Mouse (Mus musculus) left cerebral cortex, postnatal 14 days (tissue): ENCODE results near the gene Apoc1. TPM values are rescaled to one million over a fixed set of nuclear protein-coding genes. Genes with fewer than 3 reads are reported as not detected.

Experiments used
- DNase-seq, 2 experiments: peaks; one replicate each; pipeline ENCODE4 v3.0.0; 2021 to 2022; ENCODE audit warnings: low spot score in 2 of 2, mixed read lengths in 1 of 2
- intact Hi-C: fragments of 180-260 bp; cut with DNase I; formaldehyde crosslinking; loops from one replicate; pipeline ENCODE4 v1.15.1; 2025
- total RNA-seq, 2 experiments: library from RNA; stranded (reverse); gene quantifications; 2 replicates each; pipeline ENCODE4 v1.2.3; 2021

The Apoc1 gene
- total RNA-seq, 2 experiments from 2014 or later = 2.2 to 3.3 TPM

DNA sequence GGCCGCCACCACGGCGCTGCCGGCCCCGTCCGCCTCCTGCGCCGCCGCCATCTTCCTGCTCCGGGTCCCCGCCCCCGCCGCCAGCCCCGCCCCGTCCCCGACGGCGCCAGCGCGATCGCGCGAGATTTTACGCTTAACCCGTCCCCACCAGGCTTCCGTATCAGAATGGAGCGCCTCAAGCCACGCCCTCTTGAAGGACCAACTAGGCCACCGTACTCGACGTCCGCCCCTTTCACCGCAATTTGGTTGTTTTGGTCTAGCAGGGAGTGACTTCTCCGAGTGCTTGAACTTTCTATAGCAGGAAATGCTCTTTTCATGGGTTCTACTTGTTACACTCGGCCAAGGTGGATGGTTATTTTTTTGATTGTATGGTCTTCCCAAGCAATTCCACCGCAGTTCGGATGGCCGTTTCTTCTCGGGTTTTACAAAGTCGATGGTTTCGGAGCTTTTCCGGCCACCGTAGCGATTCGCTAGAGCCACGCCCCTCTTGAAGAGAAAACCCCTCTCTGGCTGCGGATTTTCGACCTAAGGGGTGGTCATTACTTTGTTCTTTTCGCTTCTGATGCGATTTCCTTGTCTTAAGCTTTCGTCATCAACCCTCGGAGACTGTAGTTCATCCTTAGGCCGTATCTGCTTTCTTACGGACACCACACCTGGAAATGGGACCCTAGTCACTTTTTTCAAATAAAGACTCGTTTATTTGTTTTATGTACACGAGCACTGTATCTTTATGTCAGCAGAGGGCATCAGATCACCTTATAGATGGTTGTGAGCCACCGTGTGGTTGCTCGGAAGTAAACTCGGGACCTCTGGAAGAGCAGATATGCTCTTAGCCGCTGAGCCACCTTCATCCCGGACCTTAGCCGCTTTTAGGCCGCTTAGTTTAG lies 27.3 kb downstream of the Apoc1 start, which contains the start of gene Clptm1:
Gene Clptm1, minus strand, starts transcription at position 79 of the 887 bp plus-strand sequence.
- peak; percentile 97 to 98 for DNase-seq
- intact Hi-C loops = no loop called here

DNA sequence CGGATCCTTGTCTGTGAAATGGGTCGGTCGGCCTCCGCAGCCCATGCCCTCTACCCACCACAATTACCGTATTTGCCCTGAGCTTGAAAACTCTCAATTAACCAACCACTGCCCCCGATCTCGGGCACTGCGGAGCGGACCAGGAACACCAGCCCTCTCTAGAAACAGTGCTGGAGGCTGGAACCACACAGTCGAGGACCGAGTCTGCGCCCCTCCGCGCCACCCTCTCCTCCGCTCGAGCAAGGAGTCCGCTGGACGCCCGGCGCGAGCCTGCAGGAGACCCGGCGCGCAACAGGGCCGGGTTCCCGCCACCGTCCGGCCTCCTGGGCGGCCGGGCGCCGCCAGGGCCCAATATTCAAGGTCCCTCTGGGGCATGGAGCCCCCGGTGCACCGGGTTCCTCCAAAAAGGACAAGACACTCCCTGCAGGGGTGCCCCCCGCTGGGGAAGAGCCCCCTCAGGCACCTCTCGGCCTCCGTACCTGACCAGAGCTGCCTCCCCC lies 28.0 kb downstream of the Apoc1 start:
- intact Hi-C loops = no loop called here
- DNase-seq = no peak

GRCm38 (mm10) chr7:19663940-19664339 lies 28.5 kb downstream of the Apoc1 start:
- DNase-seq = no peak
- intact Hi-C loops = no loop called here

GRCm38 (mm10) chr7:19652614-19653013 lies 39.8 kb downstream of the Apoc1 start:
- intact Hi-C loops = no loop called here
- DNase-seq = no peak

DNA sequence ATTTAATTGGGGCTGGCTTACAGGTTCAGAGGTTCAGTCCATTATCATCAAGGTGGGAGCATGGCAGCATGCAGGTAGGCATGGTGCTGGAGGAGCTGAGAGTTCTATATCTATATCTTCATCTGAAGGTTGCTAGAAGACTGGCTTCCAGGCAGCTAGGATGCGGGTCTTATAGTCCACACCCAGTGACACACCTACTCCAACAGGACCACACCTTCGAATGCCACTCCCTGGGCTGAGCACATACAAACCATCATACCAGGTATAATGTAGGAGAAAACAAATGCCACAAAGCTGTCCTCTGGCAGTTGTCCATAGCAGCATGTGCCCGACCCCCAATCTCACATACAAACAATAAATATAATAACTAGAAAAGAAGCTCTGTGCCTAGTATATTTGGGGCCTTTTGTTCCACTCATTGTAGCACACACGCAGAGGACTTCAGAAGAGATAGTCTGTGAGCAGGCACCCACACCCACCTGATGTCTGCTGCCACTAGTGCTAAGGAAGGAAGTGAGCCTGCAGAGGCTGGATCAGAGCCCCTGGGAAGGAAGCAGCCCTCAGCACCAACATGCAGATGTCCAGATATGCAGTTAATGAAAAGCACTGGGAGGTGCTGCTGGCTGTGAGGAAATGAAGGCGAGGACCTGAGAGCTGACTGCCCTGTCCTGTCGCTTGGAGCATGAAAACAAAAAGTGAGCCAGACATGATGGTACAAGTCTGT lies 41.2 kb downstream of the Apoc1 start:
- intact Hi-C loops = no loop called here
- DNase-seq = no peak

DNA sequence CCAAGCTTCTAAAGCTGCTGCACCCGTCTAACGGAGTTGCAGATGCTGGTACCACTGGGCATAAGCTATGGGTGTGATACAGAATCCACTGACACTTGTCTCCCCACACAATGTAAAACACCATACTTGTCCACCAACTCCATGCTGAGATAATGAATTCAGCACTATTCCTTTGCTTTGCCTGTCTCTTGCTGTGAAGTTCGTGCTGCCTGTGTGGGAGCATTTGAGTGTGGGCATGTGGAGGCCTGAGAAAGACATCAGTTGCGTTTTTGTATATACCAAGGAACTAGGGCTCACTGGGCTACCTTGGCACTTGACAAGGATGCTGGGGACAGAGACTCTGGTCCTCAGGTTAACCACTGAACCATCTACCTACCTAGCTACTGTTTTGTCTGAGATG lies 51.2 kb downstream of the Apoc1 start:
- DNase-seq = peak in 1 of 2 experiments; percentile 48
- intact Hi-C loops = no loop called here

Other genes starting within 250 kb of the Apoc1 start
- 10 to 100 TPM; 89.9 to 96.7 TPM for gene Mark4, start 233.8 kb downstream of the Apoc1 start, total RNA-seq
- under 1 TPM; 0.37 to 0.80 TPM for gene Exoc3l2, start 229.3 kb downstream of the Apoc1 start, total RNA-seq
- gene Bloc1s3, start 184.3 kb downstream of the Apoc1 start, total RNA-seq = 1 to 10 TPM; 7.1 to 7.2 TPM
- 10 to 100 TPM; 17.7 to 18.1 TPM for gene Trappc6a, start 184.3 kb downstream of the Apoc1 start, total RNA-seq
- 1 to 10 TPM in 1 of 2 experiments, under 1 TPM in 1; 0.68 to 1.1 TPM for gene Nkpd1, start 174.8 kb downstream of the Apoc1 start, total RNA-seq
- gene Ppp1r37, start 129.6 kb downstream of the Apoc1 start, total RNA-seq = 10 to 100 TPM; 87.9 to 98.8 TPM
- under 1 TPM; 0.51 to 0.68 TPM for gene Zfp296, start 115.4 kb downstream of the Apoc1 start, total RNA-seq
- gene Gemin7, start 115.1 kb downstream of the Apoc1 start, total RNA-seq = 10 to 100 TPM; 43.8 to 46.0 TPM
- 10 to 100 TPM; 84.4 to 84.6 TPM for gene Clasrp, start 88.2 kb downstream of the Apoc1 start, total RNA-seq
- 1 to 10 TPM; 6.1 to 6.3 TPM for gene Relb, start 63.2 kb downstream of the Apoc1 start, total RNA-seq
- gene Clptm1, start 27.6 kb downstream of the Apoc1 start, total RNA-seq = 100 to 1,000 TPM; 156 to 159 TPM
- not detected for gene Apoc2, start 14.7 kb downstream of the Apoc1 start, total RNA-seq
- not detected for gene Gm44805, start 11.2 kb downstream of the Apoc1 start, total RNA-seq
- gene Apoc4, start 11.2 kb downstream of the Apoc1 start, total RNA-seq = not detected
- 1,000 to 10,000 TPM; 1,873 to 2,039 TPM for gene Apoe, start 6.5 kb upstream of the Apoc1 start, total RNA-seq
- gene Tomm40, start 22.8 kb upstream of the Apoc1 start, total RNA-seq = 100 to 1,000 TPM; 104 to 120 TPM
- gene Nectin2, start 57.8 kb upstream of the Apoc1 start, total RNA-seq = 10 to 100 TPM; 11.6 to 15.2 TPM
- 10 to 100 TPM; 10.7 to 11.0 TPM for gene Bcam, start 78.4 kb upstream of the Apoc1 start, total RNA-seq
- not detected for gene Cblc, start 104.1 kb upstream of the Apoc1 start, total RNA-seq
- 1 to 10 TPM in 1 of 2 experiments, not detected in 1; 1.2 TPM for gene Bcl3, start 130.1 kb upstream of the Apoc1 start, total RNA-seq
- gene Gm19345, start 159.3 kb upstream of the Apoc1 start, total RNA-seq = 1 to 10 TPM; 3.0 to 4.1 TPM
- gene Ceacam16, start 168.6 kb upstream of the Apoc1 start, total RNA-seq = not detected
- gene Ceacam19, start 195.3 kb upstream of the Apoc1 start, total RNA-seq = not detected
- 10 to 100 TPM; 10.1 to 11.4 TPM for gene Pvr, start 228.5 kb upstream of the Apoc1 start, total RNA-seq